Mouse (Mus musculus) intestine, postnatal 0 days (tissue): ENCODE measurements around the gene Heatr4. TPM values are rescaled to one million over a fixed set of nuclear protein-coding genes. Genes with fewer than 3 reads are reported as not detected.

Experiments used
- ATAC-seq: fragments of 200-750 bp; cut with Nextera tagmentation; 2 replicates; pipeline ENCODE4 v1.8.0; 2017; ENCODE audit warnings: mild to moderate bottlenecking, moderate TSS enrichment, moderate library complexity
- H3K27ac ChIP-seq: fragments of 300-500 bp; sonication (generic); 2 replicates; pipeline ENCODE4 v1.5.1; 2014; ENCODE audit warnings: mild to moderate bottlenecking, low read depth, low read length, moderate library complexity
- H3K27me3 ChIP-seq: fragments of 300-500 bp; sonication (generic); replicated peaks from 2 replicates; pipeline ENCODE4 v1.6.1; 2014; ENCODE audit warnings: low read length, mixed read lengths; ENCODE audit not compliant: control insufficient read depth, insufficient read depth
- H3K36me3 ChIP-seq: fragments of 300-500 bp; sonication (generic); 2 replicates; pipeline ENCODE4 v1.6.1; 2014; ENCODE audit warnings: mild to moderate bottlenecking, moderate library complexity; ENCODE audit not compliant: control insufficient read depth, insufficient read depth
- H3K4me1 ChIP-seq: fragments of 300-500 bp; sonication (generic); replicated peaks from 2 replicates; pipeline ENCODE4 v1.6.1; 2014; ENCODE audit warnings: antibody characterized with exemption, low read length, mixed read lengths; ENCODE audit not compliant: control insufficient read depth, insufficient read depth
- H3K4me2 ChIP-seq: fragments of 300-500 bp; sonication (generic); replicated peaks from 2 replicates; pipeline ENCODE4 v1.6.1; 2014; ENCODE audit warnings: low read depth, mild to moderate bottlenecking, moderate library complexity
- H3K4me3 ChIP-seq: fragments of 300-500 bp; sonication (generic); 2 replicates; pipeline ENCODE4 v1.5.1; 2014; ENCODE audit warnings: low read depth, low read length
- H3K9ac ChIP-seq: fragments of 300-500 bp; sonication (generic); 2 replicates; pipeline ENCODE4 v1.6.1; 2014; ENCODE audit warnings: mild to moderate bottlenecking, low read depth, low read length
- H3K9me3 ChIP-seq: fragments of 300-500 bp; sonication (generic); 2 replicates; pipeline ENCODE4 v1.6.1; 2016; ENCODE audit warnings: mixed run types; ENCODE audit not compliant: control insufficient read depth
- CTCF ChIP-seq: sonication (generic); IDR thresholded peaks from 2 replicates; pipeline ENCODE4 v1.5.1; 2016; ENCODE audit warnings: low read depth, mild to moderate bottlenecking, control low read depth, antibody characterized with exemption, moderate library complexity
- WGBS: fragments of 180-500 bp; shearing (Covaris S2); extraction: QIAGEN DNeasy Blood & Tissue Kit; methylation state at CpG from one replicate; pipeline ENCODE4 v1.1.7; 2014; 5-methylcytosine and 5-hydroxymethylcytosine counted together
- polyA plus RNA-seq: library from polyadenylated mRNA; unstranded; fragments of >200 nt; fragmentation: Nextera tagmentation; extraction: Ambion mirVana; gene quantifications from 2 replicates; pipeline ENCODE4 v1.2.1, GENCODE M21; 2015

The Heatr4 gene
- polyA plus RNA-seq, 1 experiment from 2014 or later, result 0.04 TPM

DNA sequence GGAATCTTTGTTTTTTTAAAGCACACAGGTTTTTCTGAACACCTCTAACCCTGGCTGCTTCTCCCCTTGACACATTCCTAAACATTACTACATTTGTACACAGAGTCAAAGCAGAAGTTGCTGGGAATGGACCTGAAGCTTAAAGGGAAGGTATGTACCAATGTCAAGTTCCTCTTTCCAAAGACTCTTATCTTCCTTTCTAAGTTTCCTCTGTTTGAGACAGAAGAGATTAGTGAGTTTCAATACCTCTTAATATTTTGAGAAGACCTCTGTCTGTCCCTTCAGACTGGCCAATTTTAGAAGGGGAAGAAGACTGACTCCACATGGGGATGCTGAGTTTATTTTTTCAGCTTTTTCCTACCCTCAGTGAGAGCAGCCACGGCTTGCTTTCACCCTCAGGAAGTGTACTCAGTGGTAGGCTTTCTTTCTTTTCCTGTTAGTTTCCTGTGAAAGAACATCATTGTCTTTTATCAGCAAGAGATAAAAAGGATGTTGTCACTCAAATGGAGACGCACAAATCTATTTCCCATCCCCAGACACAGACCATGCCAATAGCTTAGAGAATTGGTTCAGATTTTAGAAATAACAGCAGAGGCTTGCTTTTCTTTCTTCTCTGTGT lies 55.4 kb downstream of the Heatr4 start:
- no peak overlapping the region for H3K27ac ChIP-seq
- no peak overlapping the region for H3K4me2 ChIP-seq
- TF ChIP-seq CTCF, result no peak
- H3K9me3 ChIP-seq, result no peaks in the 10 kb centered on the region
- no peak overlapping the region for H3K9ac ChIP-seq
- no peak for ATAC-seq
- H3K36me3 ChIP-seq, result no peaks in the 10 kb centered on the region
- H3K4me1 ChIP-seq, result peaks cover 7% of the 10 kb centered on the region; the same call in 1 of the 2 replicates
- no peaks in the 10 kb centered on the region for H3K27me3 ChIP-seq
- no peak overlapping the region for H3K4me3 ChIP-seq
- 23% methylated on average over 2 of the region's 2 CpGs for WGBS

DNA sequence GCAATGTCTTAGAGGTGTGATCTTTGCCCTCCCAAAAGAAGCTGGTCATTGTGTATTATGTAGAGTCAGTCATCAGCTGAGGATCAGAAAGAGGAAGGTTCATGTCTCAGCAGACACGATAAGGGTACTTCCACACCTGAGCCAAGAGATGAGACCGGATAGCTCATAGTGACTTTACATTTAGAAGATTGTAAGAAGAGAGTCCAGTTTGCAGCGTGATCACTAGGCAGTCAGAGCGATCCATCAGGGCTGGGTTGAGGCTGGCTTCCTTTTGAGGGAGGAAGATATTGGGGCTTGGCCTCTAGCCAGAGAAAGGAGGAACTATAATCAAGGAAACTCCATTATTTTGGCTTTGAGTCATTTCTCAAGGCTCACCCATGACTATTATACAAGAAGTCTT lies 56.9 kb downstream of the Heatr4 start:
- H3K27ac ChIP-seq, result no peak overlapping the region
- no peak for ATAC-seq
- no peak overlapping the region for H3K4me2 ChIP-seq
- no peak overlapping the region for H3K4me3 ChIP-seq
- H3K4me1 ChIP-seq, result peaks cover 17% of the 10 kb centered on the region; the same call in 1 of the 2 replicates
- WGBS, result 57% methylated on average over 4 of the region's 4 CpGs
- no peaks in the 10 kb centered on the region for H3K27me3 ChIP-seq
- TF ChIP-seq CTCF, result no peak
- H3K9me3 ChIP-seq, result no peaks in the 10 kb centered on the region
- H3K36me3 ChIP-seq, result no peaks in the 10 kb centered on the region
- no peak overlapping the region for H3K9ac ChIP-seq

DNA sequence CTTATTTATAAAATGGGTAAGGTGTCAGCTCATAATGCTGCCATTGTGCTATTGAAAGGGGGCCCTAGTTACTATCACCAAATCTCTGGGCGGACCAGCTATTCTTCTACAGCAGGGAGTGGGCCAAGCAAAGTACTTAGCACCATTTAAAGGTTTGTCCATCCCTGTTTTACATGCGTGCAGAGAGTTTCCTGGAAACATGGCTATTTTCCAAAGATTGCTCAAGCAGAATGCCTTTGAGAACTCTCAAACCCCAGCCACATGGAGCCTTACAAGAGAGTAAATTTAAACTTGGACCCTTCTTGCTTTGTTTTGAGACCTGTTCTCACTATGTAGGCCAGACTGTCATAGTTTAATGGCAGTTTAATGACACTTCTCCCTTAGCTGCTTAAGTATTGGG lies 58.6 kb downstream of the Heatr4 start:
- no peak for ATAC-seq
- Histone ChIP-seq H3K9ac (no peak overlapping the region), H3K36me3 (no peaks in the 10 kb centered on the region), H3K27me3 (no peaks in the 10 kb centered on the region), H3K4me3 (no peak overlapping the region), H3K4me1 (peaks cover 17% of the 10 kb centered on the region; the same call in 1 of the 2 replicates), H3K27ac (peak overlapping the region; percentile 89), H3K4me2 (no peak overlapping the region), H3K9me3 (no peaks in the 10 kb centered on the region)
- TF ChIP-seq CTCF, result no peak
- 51% methylated on average over 2 of the region's 2 CpGs for WGBS

DNA sequence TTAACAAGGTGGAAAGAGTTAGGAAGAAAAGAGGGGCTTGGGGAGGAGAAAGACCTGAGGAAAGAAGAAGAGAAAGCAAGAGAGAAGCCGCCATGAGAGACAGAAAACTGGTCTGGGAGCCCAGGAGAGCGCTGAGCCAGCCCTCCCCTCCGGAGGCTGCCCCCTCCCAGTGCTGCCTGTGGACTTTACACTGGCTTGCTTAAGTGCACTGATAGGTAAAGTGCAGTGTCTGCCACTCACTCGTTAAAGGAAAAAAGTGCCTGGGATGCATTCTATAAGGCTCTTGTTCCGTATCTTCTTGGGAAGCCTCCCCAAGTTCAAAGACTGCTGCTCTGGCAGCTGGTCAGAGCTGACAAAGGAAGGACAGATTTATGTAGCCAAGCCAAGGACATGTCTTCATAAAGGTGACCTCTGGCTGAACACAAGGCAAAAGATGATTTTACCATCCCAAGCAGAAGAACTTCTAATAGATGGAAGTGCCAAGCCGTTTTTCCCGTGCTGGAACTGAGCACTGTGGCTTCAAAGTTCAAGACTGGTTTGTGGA lies 59.4 kb downstream of the Heatr4 start:
- Histone ChIP-seq H3K4me2 (peak overlapping the region; percentile 55), H3K9me3 (no peaks in the 10 kb centered on the region), H3K4me3 (0 out of 2 replicates have a peak overlapping the region, but pooled peaks have one; percentile 11), H3K27me3 (no peaks in the 10 kb centered on the region), H3K27ac (peak overlapping the region; percentile 89), H3K36me3 (no peaks in the 10 kb centered on the region), H3K4me1 (peaks cover 17% of the 10 kb centered on the region; the same call in 1 of the 2 replicates), H3K9ac (0 out of 2 replicates have a peak overlapping the region, but pooled peaks have one; percentile 3)
- TF ChIP-seq CTCF, result no peak
- ATAC-seq, result peak; percentile 44
- 37% methylated on average over 7 of the region's 7 CpGs for WGBS

DNA sequence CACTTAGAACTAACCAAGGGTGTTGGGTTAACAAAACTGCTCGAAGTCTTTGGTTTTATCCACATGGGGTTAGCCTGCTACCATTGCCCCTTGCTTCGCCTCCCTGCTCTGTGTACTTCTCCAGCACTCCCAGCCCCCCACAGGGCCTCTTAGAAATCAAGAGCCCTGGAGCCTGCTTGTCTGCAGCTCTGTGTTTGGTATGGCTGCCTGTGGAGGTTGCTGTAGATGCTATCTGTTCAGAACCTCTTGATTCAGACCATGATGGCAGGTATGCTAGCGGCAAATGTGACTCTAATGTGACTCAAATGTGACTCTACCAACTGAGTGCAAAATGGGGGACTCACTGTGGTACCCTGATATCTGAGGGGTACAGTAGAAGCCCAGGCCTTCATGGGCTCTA lies 60.3 kb downstream of the Heatr4 start:
- peak overlapping the region; percentile 89 for H3K27ac ChIP-seq
- H3K9ac ChIP-seq, result no peak overlapping the region
- 51% methylated on average over 3 of the region's 3 CpGs for WGBS
- 0 out of 2 replicates have a peak overlapping the region, but pooled peaks have one; percentile 1 for H3K4me2 ChIP-seq
- no peak for ATAC-seq
- no peak overlapping the region for H3K4me3 ChIP-seq
- TF ChIP-seq CTCF, result no peak
- no peaks in the 10 kb centered on the region for H3K36me3 ChIP-seq
- H3K9me3 ChIP-seq, result no peaks in the 10 kb centered on the region
- peaks cover 17% of the 10 kb centered on the region; the same call in 1 of the 2 replicates for H3K4me1 ChIP-seq
- no peaks in the 10 kb centered on the region for H3K27me3 ChIP-seq

DNA sequence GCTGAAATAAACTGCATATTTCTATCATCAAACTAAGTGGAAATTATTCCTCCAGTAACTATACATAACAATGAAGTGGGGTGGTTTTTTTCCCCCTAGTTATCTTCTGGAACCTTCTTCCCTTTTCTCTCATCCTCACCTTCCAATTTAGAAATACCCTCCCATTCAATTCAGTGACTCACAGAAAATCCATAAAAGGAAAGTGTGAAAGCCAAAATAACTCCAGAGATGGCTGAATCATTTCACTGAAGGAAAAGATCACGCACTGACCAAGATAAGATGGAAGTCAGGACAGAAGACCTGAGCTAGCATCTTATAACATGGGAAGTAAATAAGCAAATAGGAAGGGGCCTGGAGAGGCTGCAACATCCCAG lies 61.2 kb downstream of the Heatr4 start:
- 40% methylated on average over 1 of the region's 1 CpGs for WGBS
- Histone ChIP-seq H3K4me1 (peaks cover 17% of the 10 kb centered on the region; the same call in 1 of the 2 replicates), H3K9ac (no peak overlapping the region), H3K4me3 (no peak overlapping the region), H3K27ac (peak overlapping the region; percentile 89), H3K9me3 (no peaks in the 10 kb centered on the region), H3K4me2 (peak overlapping the region; percentile 93), H3K27me3 (no peaks in the 10 kb centered on the region), H3K36me3 (no peaks in the 10 kb centered on the region)
- no peak for TF ChIP-seq CTCF
- no peak for ATAC-seq
